Mouse (Mus musculus) midbrain, embryonic 13.5 days (tissue): ENCODE measurements around the gene Rabgef1. TPM values are rescaled to one million over a fixed set of nuclear protein-coding genes. Genes with fewer than 3 reads are reported as not detected.

ENCODE experiments used
- ATAC-seq: fragments of 200-750 bp; cut with Nextera tagmentation; 2 replicates; pipeline ENCODE4 v1.8.0; 2017; ENCODE audit warnings: mild to moderate bottlenecking, moderate TSS enrichment, moderate library complexity
- H3K27ac ChIP-seq: fragments of 300-500 bp; sonication (generic); 2 replicates; pipeline ENCODE4 v1.5.1; 2015; ENCODE audit warnings: inconsistent platforms, mild to moderate bottlenecking, moderate library complexity
- H3K27me3 ChIP-seq: fragments of 300-500 bp; sonication (generic); 2 replicates; pipeline ENCODE4 v1.6.1; 2015; ENCODE audit warnings: mild to moderate bottlenecking, inconsistent platforms
- H3K36me3 ChIP-seq: fragments of 300-500 bp; sonication (generic); 2 replicates; pipeline ENCODE4 v1.6.1; 2015; ENCODE audit warnings: mild to moderate bottlenecking, inconsistent platforms
- H3K4me1 ChIP-seq: fragments of 300-500 bp; sonication (generic); replicated peaks from 2 replicates; pipeline ENCODE4 v1.6.1; 2015; ENCODE audit warnings: inconsistent platforms
- H3K4me2 ChIP-seq: fragments of 300-500 bp; sonication (generic); replicated peaks from 2 replicates; pipeline ENCODE4 v1.6.1; 2015; ENCODE audit warnings: moderate library complexity, mild to moderate bottlenecking, inconsistent platforms
- H3K4me3 ChIP-seq: fragments of 300-500 bp; sonication (generic); replicated peaks from 2 replicates; pipeline ENCODE4 v1.5.1; 2015; ENCODE audit warnings: mild to moderate bottlenecking, inconsistent platforms
- H3K9ac ChIP-seq: fragments of 300-500 bp; sonication (generic); replicated peaks from 2 replicates; pipeline ENCODE4 v1.6.1; 2015; ENCODE audit warnings: mild to moderate bottlenecking, inconsistent platforms
- H3K9me3 ChIP-seq: fragments of 300-500 bp; sonication (generic); 2 replicates; pipeline ENCODE4 v1.6.1; 2016; ENCODE audit warnings: mild to moderate bottlenecking, inconsistent platforms
- WGBS: fragments of 180-500 bp; shearing (Covaris S2); methylation state at CpG from one replicate; pipeline ENCODE4 v1.1.7; 2015; 5-methylcytosine and 5-hydroxymethylcytosine counted together
- polyA plus RNA-seq: library from polyadenylated mRNA; unstranded; fragments of >200 nt; fragmentation: Nextera tagmentation; extraction: Ambion mirVana; gene quantifications from 2 replicates; pipeline ENCODE4 v1.2.1, GENCODE M21; 2015

Gene Rabgef1
- polyA plus RNA-seq, 1 experiment from 2014 or later: 39.7 TPM

- H3K4me3 ChIP-seq: no peak overlapping the region
- no peak overlapping the region for H3K27ac ChIP-seq
- H3K27me3 ChIP-seq: no peaks in the 10 kb centered on the region
- H3K4me2 ChIP-seq: no peak overlapping the region
- no peak for ATAC-seq
- H3K9me3 ChIP-seq: no peaks in the 10 kb centered on the region
- WGBS: 98% methylated on average over 1 of the region's 1 CpGs
- H3K36me3 ChIP-seq: peaks cover 74% of the 10 kb centered on the region
- H3K9ac ChIP-seq: no peak overlapping the region
- H3K4me1 ChIP-seq: no peaks in the 10 kb centered on the region
Observed at GRCm38 (mm10) chr5:130196307-130196706, 24.7 kb downstream of the Rabgef1 start.

DNA sequence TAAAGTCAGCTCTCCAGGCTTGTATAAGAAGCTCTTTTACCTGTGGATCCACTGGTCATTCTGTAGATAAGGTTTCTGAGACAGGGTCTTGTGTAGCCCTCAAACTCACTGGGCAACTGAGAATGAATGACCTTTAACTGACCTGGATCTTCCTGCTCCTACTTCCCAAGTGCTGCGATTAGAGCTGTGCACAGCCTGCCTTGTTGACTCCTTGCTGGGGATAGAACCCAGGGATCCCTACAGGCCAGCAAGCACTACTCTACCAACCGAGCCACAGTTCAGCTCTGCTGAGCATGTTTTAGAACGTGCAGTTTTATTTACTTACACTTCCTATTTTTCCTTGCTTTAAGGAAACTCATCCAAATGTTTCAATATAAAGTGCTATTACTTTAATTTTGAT is 25.9 kb downstream of the Rabgef1 start:
- Histone ChIP-seq H3K27ac (no peak overlapping the region), H3K4me1 (no peaks in the 10 kb centered on the region), H3K9me3 (no peaks in the 10 kb centered on the region), H3K9ac (no peak overlapping the region), H3K36me3 (peaks cover 68% of the 10 kb centered on the region), H3K4me3 (no peak overlapping the region), H3K27me3 (no peaks in the 10 kb centered on the region), H3K4me2 (no peak overlapping the region)
- ATAC-seq: no peak
- WGBS: 88% methylated on average over 3 of the region's 3 CpGs

GRCm38 (mm10) chr5:130197981-130198380 is 26.4 kb downstream of the Rabgef1 start:
- Histone ChIP-seq H3K9me3 (no peaks in the 10 kb centered on the region), H3K36me3 (peaks cover 68% of the 10 kb centered on the region), H3K4me3 (no peak overlapping the region), H3K27ac (no peak overlapping the region), H3K4me1 (no peaks in the 10 kb centered on the region), H3K9ac (no peak overlapping the region), H3K27me3 (no peaks in the 10 kb centered on the region), H3K4me2 (no peak overlapping the region)
- ATAC-seq: no peak
- WGBS: 93% methylated on average over 7 of the region's 7 CpGs

DNA sequence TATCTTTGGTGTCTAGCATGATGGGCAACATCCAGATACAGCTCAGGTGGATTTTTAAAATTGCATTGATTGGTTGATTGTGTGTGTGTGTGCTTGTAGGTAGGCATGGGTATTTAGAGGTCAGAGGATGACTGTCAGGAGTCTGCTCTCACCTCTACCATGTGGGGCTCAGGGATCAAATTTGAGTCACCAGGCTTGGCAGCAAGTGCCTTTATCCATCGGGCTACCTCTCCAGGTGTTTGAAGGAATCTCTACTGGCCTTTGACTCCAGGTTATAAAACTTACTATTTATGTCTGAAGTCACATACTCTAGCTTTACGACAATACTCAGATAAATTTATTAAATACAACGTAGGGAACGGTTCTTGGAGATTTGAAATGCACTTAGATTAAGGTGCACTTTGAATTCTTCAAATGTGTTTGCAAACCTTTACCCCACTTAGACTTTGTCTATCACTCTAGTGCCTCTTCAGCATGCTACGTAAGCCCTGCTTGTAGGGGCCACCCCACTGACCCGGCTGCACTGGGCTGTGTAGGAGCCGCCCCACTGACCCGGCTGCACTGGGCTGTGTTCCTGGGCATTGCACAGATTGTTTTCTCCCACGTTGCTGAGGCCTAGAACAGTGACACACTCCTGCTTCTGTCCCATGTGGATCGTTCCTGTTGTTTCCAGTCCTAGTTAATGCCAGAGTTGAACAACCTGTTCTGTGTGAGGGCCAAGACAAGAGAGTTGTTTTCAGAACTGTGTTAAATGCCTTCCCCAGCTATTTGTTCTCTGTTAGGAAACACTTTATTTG is 28.8 kb downstream of the Rabgef1 start:
- Histone ChIP-seq H3K36me3 (peaks cover 53% of the 10 kb centered on the region), H3K9me3 (no peaks in the 10 kb centered on the region), H3K9ac (no peak overlapping the region), H3K4me3 (no peak overlapping the region), H3K27ac (no peak overlapping the region), H3K4me1 (no peaks in the 10 kb centered on the region), H3K4me2 (no peak overlapping the region), H3K27me3 (no peaks in the 10 kb centered on the region)
- ATAC-seq: no peak
- WGBS: 91% methylated on average over 10 of the region's 10 CpGs

GRCm38 (mm10) chr5:130203948-130204347 is 32.4 kb downstream of the Rabgef1 start:
- Histone ChIP-seq H3K36me3 (peaks cover 56% of the 10 kb centered on the region), H3K9me3 (no peaks in the 10 kb centered on the region)
- WGBS: 89% methylated on average over 4 of the region's 4 CpGs

GRCm38 (mm10) chr5:130204560-130204959 is 33.0 kb downstream of the Rabgef1 start:
- Histone ChIP-seq H3K27me3 (no peaks in the 10 kb centered on the region), H3K36me3 (peaks cover 59% of the 10 kb centered on the region), H3K4me3 (no peak overlapping the region), H3K9me3 (no peaks in the 10 kb centered on the region), H3K4me2 (no peak overlapping the region), H3K4me1 (no peaks in the 10 kb centered on the region), H3K27ac (no peak overlapping the region), H3K9ac (no peak overlapping the region)
- ATAC-seq: no peak
- 90% methylated on average over 6 of the region's 6 CpGs for WGBS

More at GRCm38 (mm10) chr5:130203948-130204347, 32.4 kb downstream of the Rabgef1 start:
- H3K4me2 ChIP-seq: no peak overlapping the region
- H3K27ac ChIP-seq: no peak overlapping the region
- H3K4me1 ChIP-seq: no peaks in the 10 kb centered on the region
- ATAC-seq: no peak
- H3K4me3 ChIP-seq: no peak overlapping the region
- no peak overlapping the region for H3K9ac ChIP-seq
- no peaks in the 10 kb centered on the region for H3K27me3 ChIP-seq

- no peak for ATAC-seq
- no peak overlapping the region for H3K4me2 ChIP-seq
- H3K9me3 ChIP-seq: no peaks in the 10 kb centered on the region
- no peaks in the 10 kb centered on the region for H3K27me3 ChIP-seq
- H3K4me3 ChIP-seq: no peak overlapping the region
- H3K36me3 ChIP-seq: peaks cover 64% of the 10 kb centered on the region
- H3K4me1 ChIP-seq: no peaks in the 10 kb centered on the region
- no peak overlapping the region for H3K27ac ChIP-seq
- 91% methylated on average over 3 of the region's 3 CpGs for WGBS
- no peak overlapping the region for H3K9ac ChIP-seq
Observed at GRCm38 (mm10) chr5:130205441-130206023, 33.9 kb downstream of the Rabgef1 start.

GRCm38 (mm10) chr5:130207299-130207698 is 35.7 kb downstream of the Rabgef1 start:
- ATAC-seq: no peak
- H3K4me2 ChIP-seq: no peak overlapping the region
- no peaks in the 10 kb centered on the region for H3K27me3 ChIP-seq
- H3K9ac ChIP-seq: no peak overlapping the region
- no peak overlapping the region for H3K4me3 ChIP-seq
- no peaks in the 10 kb centered on the region for H3K9me3 ChIP-seq
- no peaks in the 10 kb centered on the region for H3K4me1 ChIP-seq
- 96% methylated on average over 4 of the region's 4 CpGs for WGBS
- peaks cover 72% of the 10 kb centered on the region for H3K36me3 ChIP-seq
- H3K27ac ChIP-seq: no peak overlapping the region

GRCm38 (mm10) chr5:130212956-130213355 is 41.4 kb downstream of the Rabgef1 start:
- 89% methylated on average over 11 of the region's 11 CpGs for WGBS
- ATAC-seq: no peak

DNA sequence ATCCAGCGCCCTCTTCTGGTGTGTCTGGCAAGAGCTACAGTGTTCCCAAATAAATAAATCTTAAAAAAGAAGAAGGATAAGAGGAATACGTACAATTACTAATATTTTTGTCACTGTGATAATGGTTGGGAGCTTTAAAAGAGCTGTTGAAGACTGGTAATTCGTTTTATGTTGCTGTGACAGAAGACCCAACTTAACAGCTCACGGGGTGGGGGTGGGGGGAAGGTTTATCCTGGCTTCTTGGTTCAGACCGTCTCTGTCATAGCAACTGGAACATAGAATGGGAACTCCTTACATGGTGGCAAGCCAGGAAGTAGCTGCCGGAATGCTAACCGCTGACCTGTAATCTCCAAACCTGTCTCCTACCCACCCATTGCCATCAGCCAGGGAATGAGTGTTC is 45.2 kb downstream of the Rabgef1 start, which contains the start of gene Tmem248:
Gene Tmem248 (plus strand): TSS at position 301 of the 400 bp plus-strand sequence.
- Histone ChIP-seq H3K27me3 (no peaks in the 10 kb centered on the region), H3K27ac (no peak within 1 kb of the TSS), H3K9me3 (no peaks in the 10 kb centered on the region), H3K36me3 (peaks cover 31% of the 10 kb centered on the region), H3K9ac (no peak within 1 kb of the TSS), H3K4me1 (peaks cover 8% of the 10 kb centered on the region), H3K4me3 (no peak within 1 kb of the TSS), H3K4me2 (no peak within 1 kb of the TSS)
- ATAC-seq: no peak
- 84% methylated on average over 7 of the region's 7 CpGs for WGBS

More at GRCm38 (mm10) chr5:130212956-130213355, 41.4 kb downstream of the Rabgef1 start:
- H3K4me3 ChIP-seq: no peak overlapping the region
- H3K27ac ChIP-seq: no peak overlapping the region
- H3K27me3 ChIP-seq: no peaks in the 10 kb centered on the region
- H3K4me2 ChIP-seq: no peak overlapping the region
- H3K9me3 ChIP-seq: no peaks in the 10 kb centered on the region
- no peak overlapping the region for H3K9ac ChIP-seq
- peaks cover 68% of the 10 kb centered on the region for H3K36me3 ChIP-seq
- H3K4me1 ChIP-seq: no peaks in the 10 kb centered on the region

DNA sequence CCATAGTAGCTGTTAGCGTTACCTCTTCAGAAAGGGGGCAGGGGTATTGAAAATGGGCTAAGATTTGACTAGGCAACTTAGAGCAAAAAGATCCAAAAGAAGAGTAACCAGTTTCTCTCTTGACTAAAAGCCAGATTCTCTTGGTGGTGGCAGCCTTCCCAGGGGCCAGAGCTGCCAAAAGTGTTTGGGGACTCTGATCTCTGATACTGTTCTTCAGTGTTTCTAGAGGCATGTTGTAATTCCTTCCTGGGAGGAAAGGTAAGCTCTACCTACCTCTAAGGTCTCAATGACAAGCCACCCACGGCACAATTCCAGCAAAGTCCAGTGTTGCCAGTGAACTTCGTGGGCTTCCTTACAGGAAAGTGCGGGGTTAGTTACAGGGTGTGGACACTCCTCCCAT is 45.8 kb downstream of the Rabgef1 start:
- Histone ChIP-seq H3K27me3 (no peaks in the 10 kb centered on the region), H3K4me1 (peaks cover 8% of the 10 kb centered on the region), H3K36me3 (peaks cover 26% of the 10 kb centered on the region), H3K4me2 (no peak overlapping the region), H3K4me3 (no peak overlapping the region), H3K9me3 (no peaks in the 10 kb centered on the region), H3K27ac (no peak overlapping the region), H3K9ac (no peak overlapping the region)
- WGBS: 91% methylated on average over 4 of the region's 4 CpGs
- ATAC-seq: no peak

DNA sequence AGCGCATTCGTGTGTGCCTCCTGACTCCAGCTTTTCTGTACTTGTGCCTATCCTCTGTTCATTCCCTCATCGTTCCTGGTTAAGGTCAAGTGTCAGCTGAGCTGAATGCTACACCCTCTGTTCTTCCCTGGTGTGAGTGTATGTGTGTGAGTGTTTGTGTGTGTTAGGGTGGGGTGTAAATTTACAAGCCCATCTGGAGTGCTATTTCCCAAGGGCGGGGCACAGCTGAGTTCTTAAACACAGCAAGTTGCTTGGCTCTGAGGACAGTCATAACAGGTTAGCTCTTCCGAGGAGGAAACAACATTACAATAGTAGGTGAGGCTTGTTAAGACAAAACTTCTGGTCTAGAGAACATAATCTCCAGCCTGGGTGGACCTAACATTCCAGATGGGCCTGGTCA is 46.7 kb downstream of the Rabgef1 start:
- ATAC-seq: no peak
- H3K9ac ChIP-seq: no peak overlapping the region
- H3K4me3 ChIP-seq: no peak overlapping the region
- H3K27me3 ChIP-seq: no peaks in the 10 kb centered on the region
- H3K4me1 ChIP-seq: peaks cover 15% of the 10 kb centered on the region
- no peaks in the 10 kb centered on the region for H3K9me3 ChIP-seq
- 89% methylated on average over 5 of the region's 5 CpGs for WGBS
- no peak overlapping the region for H3K4me2 ChIP-seq
- peaks cover 17% of the 10 kb centered on the region for H3K36me3 ChIP-seq
- H3K27ac ChIP-seq: no peak overlapping the region
